Mouse (Mus musculus) liver, postnatal 0 days (tissue): Measurements from ENCODE around the gene Zbtb46. TPM values are rescaled to one million over a fixed set of nuclear protein-coding genes. Genes with fewer than 3 reads are reported as not detected.
A peak's percentile ranks its signal among the peaks of the same experiment; 100 is the strongest.

Experiments
- ATAC-seq: fragments of 200-750 bp; cut with Nextera tagmentation; 2 replicates; pipeline ENCODE4 v1.8.0; 2017; ENCODE audit warnings: mild to moderate bottlenecking, moderate library complexity
- DNase-seq: peaks from one replicate; pipeline ENCODE4 v3.0.0-alpha.2; 2016
- H3K27ac ChIP-seq: fragments of 300-500 bp; sonication (generic); 2 replicates; pipeline ENCODE4 v1.5.1; 2014; ENCODE audit warnings: antibody characterized with exemption, moderate library complexity, mild to moderate bottlenecking, low read depth
- H3K27me3 ChIP-seq: fragments of 300-500 bp; sonication (generic); 2 replicates; pipeline ENCODE4 v1.6.1; 2014; ENCODE audit warnings: low read length, control low read depth, mixed read lengths; ENCODE audit not compliant: insufficient read depth
- H3K36me3 ChIP-seq: fragments of 300-500 bp; sonication (generic); replicated peaks from 2 replicates; pipeline ENCODE4 v1.6.1; 2014; ENCODE audit warnings: mild to moderate bottlenecking, control low read depth, low read length, moderate library complexity, mixed read lengths; ENCODE audit not compliant: insufficient read depth
- H3K4me1 ChIP-seq: fragments of 300-500 bp; sonication (generic); 2 replicates; pipeline ENCODE4 v1.6.1; 2014; ENCODE audit warnings: antibody characterized with exemption, mild to moderate bottlenecking, control low read depth; ENCODE audit not compliant: insufficient read depth
- H3K4me2 ChIP-seq: fragments of 300-500 bp; sonication (generic); 2 replicates; pipeline ENCODE4 v1.6.1; 2014; ENCODE audit warnings: low read depth, mild to moderate bottlenecking, low read length, moderate library complexity, mixed read lengths
- H3K4me3 ChIP-seq: fragments of 300-500 bp; sonication (generic); 2 replicates; pipeline ENCODE4 v1.5.1; 2014; ENCODE audit warnings: low read depth, low read length
- H3K9ac ChIP-seq: fragments of 300-500 bp; sonication (generic); replicated peaks from 2 replicates; pipeline ENCODE4 v1.6.1; 2014; ENCODE audit warnings: mild to moderate bottlenecking, moderate library complexity
- H3K9me3 ChIP-seq: fragments of 300-500 bp; sonication (generic); 2 replicates; pipeline ENCODE4 v1.6.1; 2016; ENCODE audit warnings: mild to moderate bottlenecking, control low read depth, low read length, mixed read lengths
- CTCF ChIP-seq: sonication (generic); IDR thresholded peaks from 2 replicates; pipeline ENCODE4 v1.5.1; 2016; ENCODE audit warnings: antibody characterized with exemption, low read depth
- EP300 ChIP-seq: IDR thresholded peaks from 2 replicates; pipeline ENCODE4 v1.6.1; 2016; ENCODE audit warnings: antibody characterized with exemption, low read depth, mild to moderate bottlenecking
- WGBS: fragments of 180-500 bp; shearing (Covaris S2); extraction: QIAGEN DNeasy Blood & Tissue Kit; methylation state at CpG from one replicate; pipeline ENCODE4 v1.1.7; 2014; ENCODE audit not compliant: insufficient replicate concordance; 5-methylcytosine and 5-hydroxymethylcytosine counted together
- polyA plus RNA-seq: library from polyadenylated mRNA; unstranded; fragments of >200 nt; fragmentation: Nextera tagmentation; extraction: Ambion mirVana; gene quantifications from 2 replicates; pipeline ENCODE4 v1.2.1, GENCODE M21; 2015

Zbtb46 gene
- polyA plus RNA-seq, 1 experiment from 2014 or later = 3.5 TPM

- no peak for DNase-seq
- H3K36me3 ChIP-seq = no peaks in the 10 kb centered on the region
- no peaks in the 10 kb centered on the region for H3K4me1 ChIP-seq
- no peaks in the 10 kb centered on the region for H3K9me3 ChIP-seq
- no peak for TF ChIP-seq EP300
- TF ChIP-seq CTCF = no peak
- H3K4me2 ChIP-seq = no peak overlapping the region
- H3K27me3 ChIP-seq = no peaks in the 10 kb centered on the region
- ATAC-seq = no peak
- no peak overlapping the region for H3K4me3 ChIP-seq
- no peak overlapping the region for H3K27ac ChIP-seq
- no peak overlapping the region for H3K9ac ChIP-seq
- WGBS = 75% methylated on average over 4 of the region's 4 CpGs
Observed at GRCm38 (mm10) chr2:181438176-181438575, 21.1 kb downstream of the Zbtb46 start.

- Histone ChIP-seq H3K36me3 (no peaks in the 10 kb centered on the region), H3K9ac (no peak overlapping the region), H3K4me1 (no peaks in the 10 kb centered on the region), H3K27ac (no peak overlapping the region), H3K4me2 (no peak overlapping the region), H3K9me3 (no peaks in the 10 kb centered on the region), H3K4me3 (no peak overlapping the region), H3K27me3 (no peaks in the 10 kb centered on the region)
- DNase-seq = no peak
- 35% methylated on average over 2 of the region's 2 CpGs for WGBS
- TF ChIP-seq CTCF = no peak
- no peak for TF ChIP-seq EP300
- ATAC-seq = no peak
Observed at GRCm38 (mm10) chr2:181436246-181436645, 23.0 kb downstream of the Zbtb46 start.

GRCm38 (mm10) chr2:181423834-181424233 lies 35.4 kb downstream of the Zbtb46 start:
- H3K9ac ChIP-seq = no peak overlapping the region
- peaks cover 26% of the 10 kb centered on the region for H3K4me1 ChIP-seq
- H3K36me3 ChIP-seq = peaks cover 12% of the 10 kb centered on the region; the same call in 1 of the 2 replicates
- ATAC-seq = no peak
- no peaks in the 10 kb centered on the region for H3K27me3 ChIP-seq
- no peaks in the 10 kb centered on the region for H3K9me3 ChIP-seq
- no peak for DNase-seq
- 85% methylated on average over 9 of the region's 9 CpGs for WGBS
- H3K4me2 ChIP-seq = no peak overlapping the region
- H3K27ac ChIP-seq = no peak overlapping the region
- no peak overlapping the region for H3K4me3 ChIP-seq
- TF ChIP-seq CTCF (no peak), EP300 (no peak)

GRCm38 (mm10) chr2:181420903-181421638 lies 38.2 kb downstream of the Zbtb46 start:
- TF ChIP-seq EP300 (peak; percentile 93), CTCF (no peak)
- Histone ChIP-seq H3K27me3 (no peaks in the 10 kb centered on the region), H3K4me1 (peaks cover 30% of the 10 kb centered on the region), H3K4me3 (no peak overlapping the region), H3K27ac (peak overlapping the region; percentile 16; the same call in 1 of the 2 replicates), H3K9ac (no peak overlapping the region), H3K9me3 (no peaks in the 10 kb centered on the region), H3K4me2 (peak overlapping the region; percentile 18; the same call in 1 of the 2 replicates), H3K36me3 (peaks cover 13% of the 10 kb centered on the region; the same call in 1 of the 2 replicates)
- DNase-seq (no peak), ATAC-seq (peak; percentile 62)
- 51% methylated on average over 4 of the region's 4 CpGs for WGBS

GRCm38 (mm10) chr2:181420426-181420825 lies 38.8 kb downstream of the Zbtb46 start:
- Histone ChIP-seq H3K27ac (no peak overlapping the region), H3K9ac (no peak overlapping the region), H3K4me3 (no peak overlapping the region), H3K36me3 (peaks cover 13% of the 10 kb centered on the region; the same call in 1 of the 2 replicates), H3K4me2 (0 out of 2 replicates have a peak overlapping the region, but pooled peaks have one; percentile 18), H3K4me1 (peaks cover 30% of the 10 kb centered on the region), H3K27me3 (no peaks in the 10 kb centered on the region), H3K9me3 (no peaks in the 10 kb centered on the region)
- WGBS = 53% methylated on average over 4 of the region's 4 CpGs
- ATAC-seq (peak; percentile 37; the same call in 1 of the 2 replicates), DNase-seq (no peak)
- no peak for TF ChIP-seq EP300
- no peak for TF ChIP-seq CTCF

- H3K4me1 ChIP-seq = peaks cover 30% of the 10 kb centered on the region
- DNase-seq (no peak), ATAC-seq (peak; percentile 67)
- H3K9me3 ChIP-seq = no peaks in the 10 kb centered on the region
- H3K27ac ChIP-seq = no peak overlapping the region
- no peak overlapping the region for H3K9ac ChIP-seq
- TF ChIP-seq CTCF = no peak
- peak; percentile 94 for TF ChIP-seq EP300
- peaks cover 13% of the 10 kb centered on the region; the same call in 1 of the 2 replicates for H3K36me3 ChIP-seq
- no peaks in the 10 kb centered on the region for H3K27me3 ChIP-seq
- H3K4me2 ChIP-seq = peak overlapping the region; percentile 41; the same call in 1 of the 2 replicates
- no peak overlapping the region for H3K4me3 ChIP-seq
- 50% methylated on average over 7 of the region's 7 CpGs for WGBS
Observed at GRCm38 (mm10) chr2:181419359-181419758, 39.9 kb downstream of the Zbtb46 start.
